Mouse (Mus musculus) heart, embryonic 13.5 days (tissue): ENCODE results near the gene Fam207a. TPM values are rescaled to one million over a fixed set of nuclear protein-coding genes. Genes with fewer than 3 reads are reported as not detected.

Experiments
- ATAC-seq: fragments of 200-750 bp; cut with Nextera tagmentation; 2 replicates; pipeline ENCODE4 v1.8.0; 2017; ENCODE audit warnings: moderate TSS enrichment; ENCODE audit not compliant: insufficient number of reproducible peaks, low FRiP score, low TSS enrichment; ENCODE audit errors: extremely low read depth
- H3K27ac ChIP-seq: fragments of 300-500 bp; sonication (generic); replicated peaks from 2 replicates; pipeline ENCODE4 v1.5.1; 2015; ENCODE audit warnings: moderate library complexity, mild to moderate bottlenecking, inconsistent platforms
- H3K27me3 ChIP-seq: fragments of 300-500 bp; sonication (generic); replicated peaks from 2 replicates; pipeline ENCODE4 v1.6.1; 2015; ENCODE audit warnings: mild to moderate bottlenecking, inconsistent platforms
- H3K36me3 ChIP-seq: fragments of 300-500 bp; sonication (generic); 2 replicates; pipeline ENCODE4 v1.6.1; 2015; ENCODE audit warnings: mild to moderate bottlenecking, inconsistent platforms
- H3K4me1 ChIP-seq: fragments of 300-500 bp; sonication (generic); 2 replicates; pipeline ENCODE4 v1.6.1; 2015; ENCODE audit warnings: inconsistent platforms
- H3K4me2 ChIP-seq: fragments of 300-500 bp; sonication (generic); 2 replicates; pipeline ENCODE4 v1.6.1; 2015; ENCODE audit warnings: inconsistent platforms, mild to moderate bottlenecking, moderate library complexity
- H3K4me3 ChIP-seq: fragments of 300-500 bp; sonication (generic); 2 replicates; pipeline ENCODE4 v1.5.1; 2015; ENCODE audit warnings: moderate library complexity, mild to moderate bottlenecking, inconsistent platforms
- H3K9ac ChIP-seq: fragments of 300-500 bp; sonication (generic); 2 replicates; pipeline ENCODE4 v1.6.1; 2015; ENCODE audit warnings: inconsistent platforms, mild to moderate bottlenecking, moderate library complexity
- H3K9me3 ChIP-seq: fragments of 300-500 bp; sonication (generic); 2 replicates; pipeline ENCODE4 v1.6.1; 2016; ENCODE audit warnings: inconsistent platforms
- WGBS: fragments of 180-500 bp; shearing (Covaris S2); methylation state at CpG from one replicate; pipeline ENCODE4 v1.1.7; 2015; ENCODE audit warnings: mixed read lengths; 5-methylcytosine and 5-hydroxymethylcytosine counted together
- polyA plus RNA-seq: library from polyadenylated mRNA; unstranded; fragments of >200 nt; fragmentation: Nextera tagmentation; extraction: Ambion mirVana; gene quantifications from 2 replicates; pipeline ENCODE4 v1.2.1, GENCODE M21; 2015

Fam207a gene
- polyA plus RNA-seq, 1 experiment from 2014 or later, result 24.0 TPM

- ATAC-seq, result no peak
- Histone ChIP-seq H3K27ac (no peak overlapping the region), H3K27me3 (peaks cover 3% of the 10 kb centered on the region; the same call in 1 of the 2 replicates), H3K4me3 (no peak overlapping the region), H3K4me2 (no peak overlapping the region), H3K4me1 (peaks cover 50% of the 10 kb centered on the region), H3K36me3 (no peaks in the 10 kb centered on the region), H3K9me3 (no peaks in the 10 kb centered on the region), H3K9ac (no peak overlapping the region)
- WGBS, result 63% methylated on average over 1 of the region's 1 CpGs
These were observed 77.6 kb downstream of the Fam207a start for GRCm38 (mm10) chr10:77438021-77438420.

Other genes with a start within 250 kb of the Fam207a start
- gene Adarb1, start 97.5 kb downstream of the Fam207a start, polyA plus RNA-seq, result 10.7 and 12.1 TPM in 2 replicates
- 1.5 and 1.6 TPM in 2 replicates for gene Itgb2, start 14.5 kb upstream of the Fam207a start, polyA plus RNA-seq
- 103 and 110 TPM in 2 replicates for gene Pttg1ip, start 65.9 kb upstream of the Fam207a start, polyA plus RNA-seq
- 171 and 186 TPM in 2 replicates for gene Sumo3, start 90.3 kb upstream of the Fam207a start, polyA plus RNA-seq
- 2.8 TPM in 1 of 2 replicates, not detected in the other for gene Gm49325, start 90.4 kb upstream of the Fam207a start, polyA plus RNA-seq
- gene Ube2g2, start 106.5 kb upstream of the Fam207a start, polyA plus RNA-seq, result 78.6 and 81.9 TPM in 2 replicates
- 0.07 TPM in 1 of 2 replicates, not detected in the other for gene Tspear, start 170.8 kb upstream of the Fam207a start, polyA plus RNA-seq
- gene Gm19402, start 175.0 kb upstream of the Fam207a start, polyA plus RNA-seq, result not detected in 2 replicates
- not detected in 2 replicates for gene Gm9508, start 181.4 kb upstream of the Fam207a start, polyA plus RNA-seq
- gene Gm10272, start 190.8 kb upstream of the Fam207a start, polyA plus RNA-seq, result not detected in 2 replicates
- gene Gm10024, start 195.7 kb upstream of the Fam207a start, polyA plus RNA-seq, result not detected in 2 replicates
- gene Gm10142, start 200.0 kb upstream of the Fam207a start, polyA plus RNA-seq, result not detected in 2 replicates
- not detected in 2 replicates for gene Krtap12-1, start 204.8 kb upstream of the Fam207a start, polyA plus RNA-seq
- not detected in 2 replicates for gene Gm10100, start 210.7 kb upstream of the Fam207a start, polyA plus RNA-seq
- not detected in 2 replicates for gene Gm18596, start 226.9 kb upstream of the Fam207a start, polyA plus RNA-seq
- not detected in 2 replicates for gene Gm9736, start 235.6 kb upstream of the Fam207a start, polyA plus RNA-seq
- not detected in 2 replicates for gene Gm3233, start 243.9 kb upstream of the Fam207a start, polyA plus RNA-seq